Mouse (Mus musculus) heart, postnatal 0 days (tissue): ENCODE measurements around the gene Gpc5.

Experiments
- CTCF ChIP-seq: IDR thresholded peaks from 2 replicates; pipeline ENCODE4 v1.5.1; 2016; ENCODE audit warnings: antibody characterized with exemption, control low read depth, low read depth
- EP300 ChIP-seq: IDR thresholded peaks from 2 replicates; pipeline ENCODE4 v1.6.1; 2016; ENCODE audit warnings: antibody characterized with exemption, low read depth

GRCm38 (mm10) chr14:116208581-116208980 is 1116.6 kb downstream of the Gpc5 start:
- TF ChIP-seq CTCF = no peak
- TF ChIP-seq EP300 = no peak
